Mouse (Mus musculus) layer of hippocampus, adult 9-11 months (tissue): Measurements from ENCODE around the gene Cryga.

Experiments used
- DNase-seq: peaks from one replicate; pipeline ENCODE4 v3.0.0; 2022

The Cryga gene

GRCm38 (mm10) chr1:65103273-65103672 is at the start of gene Cryga:
Gene Cryga (minus strand): TSS chr1:65103373.
- DNase-seq: no peak

- DNase-seq: no peak
Observed at GRCm38 (mm10) chr1:65147971-65148370, 44.8 kb upstream of the Cryga start.

- DNase-seq: no peak
Observed at GRCm38 (mm10) chr1:65147326-65147725, 44.2 kb upstream of the Cryga start.

- DNase-seq: no peak
Observed at GRCm38 (mm10) chr1:65146601-65147000, 43.4 kb upstream of the Cryga start.

- DNase-seq: no peak
Observed at GRCm38 (mm10) chr1:65144783-65145182, 41.6 kb upstream of the Cryga start.

GRCm38 (mm10) chr1:65137560-65137959 is 34.4 kb upstream of the Cryga start:
- DNase-seq: peak; percentile 22

- no peak for DNase-seq
Observed at GRCm38 (mm10) chr1:65132833-65133232, 29.7 kb upstream of the Cryga start.

- DNase-seq: no peak
Observed at GRCm38 (mm10) chr1:65131671-65132070, 28.5 kb upstream of the Cryga start.

- DNase-seq: no peak
Observed at GRCm38 (mm10) chr1:65130226-65130625, 27.1 kb upstream of the Cryga start.

- peak; percentile 36 for DNase-seq
Observed at GRCm38 (mm10) chr1:65129634-65130180, 26.5 kb upstream of the Cryga start.

GRCm38 (mm10) chr1:65122574-65123372 is 19.6 kb upstream of the Cryga start, which contains the start of gene D630023F18Rik:
Gene D630023F18Rik (minus strand): TSS chr1:65123214.
- peak; percentile 25 for DNase-seq

- DNase-seq: no peak
Observed at GRCm38 (mm10) chr1:65119438-65119837, 16.3 kb upstream of the Cryga start, which contains the start of gene Gm28845. Gene Gm28845 (minus strand): TSS chr1:65119558.

GRCm38 (mm10) chr1:65118150-65118913 is 15.2 kb upstream of the Cryga start:
- no peak for DNase-seq

GRCm38 (mm10) chr1:65113536-65114172 is 10.5 kb upstream of the Cryga start:
- no peak for DNase-seq

GRCm38 (mm10) chr1:65112807-65113196 is 9.6 kb upstream of the Cryga start:
- no peak for DNase-seq

GRCm38 (mm10) chr1:65112031-65112806 is 9.0 kb upstream of the Cryga start:
- DNase-seq: peak; percentile 59

GRCm38 (mm10) chr1:65109756-65110435 is 6.7 kb upstream of the Cryga start:
- DNase-seq: no peak

GRCm38 (mm10) chr1:65109196-65109595 is 6.0 kb upstream of the Cryga start:
- no peak for DNase-seq

- no peak for DNase-seq
Observed at GRCm38 (mm10) chr1:65107654-65108279, 4.6 kb upstream of the Cryga start.

GRCm38 (mm10) chr1:65096953-65097352 is 6.2 kb downstream of the Cryga start:
- no peak for DNase-seq

GRCm38 (mm10) chr1:65091566-65091965 is 11.6 kb downstream of the Cryga start:
- DNase-seq: no peak
